Mouse (Mus musculus) heart, adult 8-10 months (tissue): ENCODE measurements at regions not wholly inside any gene's neighbourhood (a gene's known extent, or its start where the extent isn't known, plus 50 kb on each side); places are given as distances from the start of the nearest gene placed in this dataset.

Experiments used
- DNase-seq: peaks from one replicate; pipeline ENCODE4 v3.0.0; 2022; ENCODE audit warnings: low spot score

DNA sequence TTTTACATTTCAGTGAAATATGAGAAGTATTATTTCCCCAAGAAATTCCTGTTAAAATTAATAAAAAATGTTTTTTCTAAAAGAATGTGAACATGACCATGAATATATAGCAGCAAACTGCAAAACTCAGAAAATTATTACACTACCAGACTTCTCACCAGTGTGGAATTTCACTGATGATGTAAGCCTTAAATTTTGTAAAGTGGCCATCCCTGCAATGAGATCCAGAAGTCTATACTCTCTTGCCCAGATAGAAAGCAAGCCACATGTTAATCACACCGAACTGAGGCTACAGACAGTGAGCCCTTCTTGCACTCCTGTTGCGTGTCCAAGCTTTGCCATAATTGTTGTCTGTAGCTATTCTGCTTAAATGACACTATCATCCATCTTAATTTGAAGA is 62.6 kb upstream of the P3h2 start:
- no peak for DNase-seq

DNA sequence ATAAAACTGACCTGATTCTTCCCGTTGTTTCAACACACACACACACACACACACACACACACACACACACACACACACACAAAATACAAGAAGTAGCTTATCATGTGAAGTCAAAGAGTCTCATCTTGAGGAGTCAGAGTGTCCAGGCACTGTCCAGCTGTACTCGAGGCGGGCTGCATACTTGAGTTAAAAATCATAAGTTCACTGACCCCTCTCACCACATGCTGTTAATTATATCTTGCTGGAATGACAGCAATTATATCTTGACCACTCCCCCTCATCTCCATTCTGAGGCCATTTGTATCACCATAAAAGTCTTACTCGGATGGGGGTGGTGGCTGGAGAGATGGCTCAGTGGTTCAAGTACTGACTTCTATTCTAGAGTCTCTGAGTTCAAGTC is 58.5 kb upstream of the P3h2 start:
- no peak for DNase-seq

DNA sequence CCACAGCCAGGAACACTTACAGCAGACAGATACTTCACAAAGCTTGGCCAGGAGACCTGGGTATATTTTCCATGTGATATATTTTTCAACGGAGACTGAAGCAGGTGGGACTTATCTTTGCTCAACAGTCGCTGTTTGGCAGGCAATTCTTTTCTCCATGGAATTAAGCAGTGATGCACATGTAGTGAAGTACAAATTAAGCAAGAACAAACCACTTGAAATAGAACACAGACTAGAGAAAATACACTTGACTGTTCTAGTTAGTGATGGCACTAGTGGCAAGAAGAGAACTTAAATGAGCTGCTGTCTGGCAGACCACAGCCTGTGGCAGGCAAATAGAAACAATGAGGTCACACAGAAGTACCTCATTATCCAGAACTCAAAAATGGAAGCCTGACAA is 57.8 kb upstream of the P3h2 start:
- DNase-seq = peak; percentile 32

DNA sequence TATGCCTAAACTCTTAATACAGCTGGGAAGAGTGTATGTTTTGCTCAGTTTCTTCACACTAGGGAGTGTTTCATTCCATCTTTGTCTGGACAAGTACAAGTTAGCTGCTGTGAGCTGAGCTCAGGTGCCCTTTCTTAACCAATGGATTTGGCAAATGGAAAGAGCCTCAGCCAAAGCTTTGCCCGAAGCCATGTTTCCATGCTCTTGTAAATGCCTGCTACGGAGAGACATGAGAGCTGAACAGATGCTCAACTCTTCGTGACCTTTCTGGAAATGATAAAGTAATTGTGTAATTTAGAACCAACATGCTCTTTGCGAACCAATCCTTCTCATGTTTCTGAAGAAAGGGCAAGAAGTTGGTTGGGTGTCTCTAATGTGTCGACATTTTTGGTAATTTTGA is 52.0 kb upstream of the P3h2 start:
- no peak for DNase-seq
